Mouse (Mus musculus) C3H10T1/2 (cell line): ENCODE data around the gene Gdpd4. TPM values are rescaled to one million over a fixed set of nuclear protein-coding genes. Genes with fewer than 3 reads are reported as not detected.

Source experiments
- polyA plus RNA-seq, 2 experiments: library from polyadenylated mRNA; unstranded; fragments of >200 nt; fragmentation: generic; extraction: Trizol; gene quantifications; one replicate each; pipeline ENCODE4 v1.2.1; 2012; ENCODE audit warnings: missing spikeins in 2 of 2

Gdpd4 gene
- polyA plus RNA-seq = not detected

GRCm38 (mm10) chr7:97919742-97920141 lies at the start of gene Gdpd4:
Gene Gdpd4, plus strand, starts transcription at chr7:97919955.

Other genes starting within 250 kb of the Gdpd4 start
- gene Clns1a, start 223.3 kb upstream of the Gdpd4 start, polyA plus RNA-seq = 10 to 100 TPM; 29.2 to 38.9 TPM
- under 1 TPM; 0.33 to 0.86 TPM for gene Aqp11, start 181.7 kb upstream of the Gdpd4 start, polyA plus RNA-seq
- gene Pak1, start 131.4 kb upstream of the Gdpd4 start, polyA plus RNA-seq = 10 to 100 TPM; 25.3 to 33.9 TPM
- gene Myo7a, start 199.6 kb downstream of the Gdpd4 start, polyA plus RNA-seq = 1 to 10 TPM in 1 of 2 experiments, under 1 TPM in 1; 0.11 to 3.2 TPM
- gene Omp, start 225.5 kb downstream of the Gdpd4 start, polyA plus RNA-seq = under 1 TPM; 0.16 to 0.20 TPM